Mouse (Mus musculus) kidney, embryonic 16.5 days (tissue): ENCODE results near the gene Wdr54. TPM values are rescaled to one million over a fixed set of nuclear protein-coding genes. Genes with fewer than 3 reads are reported as not detected.

Experiments
- ATAC-seq: fragments of 200-750 bp; cut with Nextera tagmentation; 2 replicates; pipeline ENCODE4 v1.8.0; 2017; ENCODE audit warnings: moderate TSS enrichment; ENCODE audit not compliant: low FRiP score, low TSS enrichment
- H3K27ac ChIP-seq: fragments of 300-500 bp; sonication (generic); 2 replicates; pipeline ENCODE4 v1.5.1; 2014; ENCODE audit warnings: low read length
- H3K27me3 ChIP-seq: fragments of 300-500 bp; sonication (generic); 2 replicates; pipeline ENCODE4 v1.6.1; 2014; ENCODE audit warnings: low read length, control low read depth, mixed read lengths; ENCODE audit not compliant: insufficient read depth
- H3K36me3 ChIP-seq: fragments of 300-500 bp; sonication (generic); 2 replicates; pipeline ENCODE4 v1.6.1; 2014; ENCODE audit warnings: low read length, control low read depth, mixed read lengths; ENCODE audit not compliant: insufficient read depth
- H3K4me1 ChIP-seq: fragments of 300-500 bp; sonication (generic); 2 replicates; pipeline ENCODE4 v1.6.1; 2014; ENCODE audit warnings: low read length, control low read depth, mixed read lengths; ENCODE audit not compliant: insufficient read depth
- H3K4me2 ChIP-seq: fragments of 300-500 bp; sonication (generic); replicated peaks from 2 replicates; pipeline ENCODE4 v1.6.1; 2014; ENCODE audit warnings: low read depth, low read length
- H3K4me3 ChIP-seq: fragments of 300-500 bp; sonication (generic); 2 replicates; pipeline ENCODE4 v1.5.1; 2014; ENCODE audit warnings: mild to moderate bottlenecking, low read length
- H3K9ac ChIP-seq: fragments of 300-500 bp; sonication (generic); replicated peaks from 2 replicates; pipeline ENCODE4 v1.6.1; 2014; ENCODE audit warnings: low read length
- H3K9me3 ChIP-seq: fragments of 300-500 bp; sonication (generic); 2 replicates; pipeline ENCODE4 v1.6.1; 2016; ENCODE audit warnings: low read length, control low read depth
- WGBS: fragments of 180-500 bp; shearing (Covaris S2); extraction: QIAGEN DNeasy Blood & Tissue Kit; methylation state at CpG from one replicate; pipeline ENCODE4 v1.1.7; 2014; 5-methylcytosine and 5-hydroxymethylcytosine counted together
- polyA plus RNA-seq: library from polyadenylated mRNA; unstranded; fragments of >200 nt; fragmentation: Nextera tagmentation; extraction: Ambion mirVana; gene quantifications from 2 replicates; pipeline ENCODE4 v1.2.1, GENCODE M21; 2015

The Wdr54 gene
- polyA plus RNA-seq, 1 experiment from 2014 or later = 8.0 TPM

DNA sequence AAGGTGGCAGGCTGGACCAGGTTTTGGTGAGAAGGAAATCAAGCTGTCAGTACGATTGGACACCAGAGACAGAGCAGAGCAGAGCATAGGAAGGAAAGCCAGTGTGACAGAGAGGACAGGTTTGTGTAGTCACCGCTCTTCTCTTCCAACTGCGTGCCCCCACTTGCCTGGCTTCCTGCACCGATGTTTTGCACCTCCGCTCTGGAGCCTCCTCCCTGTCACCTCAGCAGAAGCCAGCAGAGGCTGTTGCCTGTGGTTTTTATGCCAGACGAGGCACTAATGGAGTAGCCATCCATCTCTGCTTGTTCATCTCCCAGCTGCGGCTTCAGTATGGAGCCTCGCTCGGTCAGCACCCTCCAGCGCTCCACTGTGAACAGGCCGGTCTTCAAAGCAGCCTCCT lies 13.3 kb downstream of the Wdr54 start:
- Histone ChIP-seq H3K9ac (no peak overlapping the region; the same call in 1 of the 2 replicates), H3K27me3 (no peaks in the 10 kb centered on the region), H3K4me2 (0 out of 2 replicates have a peak overlapping the region, but pooled peaks have one; percentile 66), H3K4me3 (no peak overlapping the region), H3K4me1 (peaks cover 30% of the 10 kb centered on the region), H3K9me3 (no peaks in the 10 kb centered on the region), H3K27ac (no peak overlapping the region), H3K36me3 (peaks cover 10% of the 10 kb centered on the region)
- no peak for ATAC-seq
- 59% methylated on average over 11 of the region's 11 CpGs for WGBS

DNA sequence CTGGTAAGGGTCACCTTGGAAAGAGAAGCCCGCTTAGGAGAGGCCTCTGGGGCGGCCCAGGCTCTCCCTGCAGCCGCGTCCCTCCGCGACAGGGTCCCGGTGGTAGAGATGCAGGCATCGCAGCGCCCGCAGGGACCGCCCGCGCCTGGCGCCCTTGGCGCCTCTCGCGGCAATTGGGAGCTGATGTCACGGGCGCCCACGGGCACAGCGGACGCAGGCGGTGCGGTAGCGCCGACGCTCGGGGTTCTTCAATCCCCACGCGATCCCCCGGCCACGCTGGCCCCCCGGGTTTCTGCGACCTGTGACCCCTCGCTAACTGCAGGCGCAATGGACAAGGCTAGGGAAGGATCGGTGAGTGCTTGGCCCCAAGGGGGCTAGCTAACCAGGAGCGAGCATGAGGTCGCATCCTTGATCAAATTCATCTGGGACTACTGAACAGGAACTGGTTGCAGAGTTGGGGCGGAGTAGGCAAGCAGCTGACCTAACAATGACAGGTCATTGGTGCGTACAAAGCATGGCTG lies 13.9 kb downstream of the Wdr54 start:
- peaks cover 29% of the 10 kb centered on the region for H3K4me1 ChIP-seq
- H3K36me3 ChIP-seq = peaks cover 4% of the 10 kb centered on the region; the same call in 1 of the 2 replicates
- peak overlapping the region; percentile 73 for H3K9ac ChIP-seq
- ATAC-seq = no peak
- H3K4me3 ChIP-seq = peak overlapping the region; percentile 39
- H3K27me3 ChIP-seq = no peaks in the 10 kb centered on the region
- no peaks in the 10 kb centered on the region for H3K9me3 ChIP-seq
- no peak overlapping the region for H3K27ac ChIP-seq
- 5% methylated on average over 41 of the region's 41 CpGs for WGBS
- H3K4me2 ChIP-seq = peak overlapping the region; percentile 66

DNA sequence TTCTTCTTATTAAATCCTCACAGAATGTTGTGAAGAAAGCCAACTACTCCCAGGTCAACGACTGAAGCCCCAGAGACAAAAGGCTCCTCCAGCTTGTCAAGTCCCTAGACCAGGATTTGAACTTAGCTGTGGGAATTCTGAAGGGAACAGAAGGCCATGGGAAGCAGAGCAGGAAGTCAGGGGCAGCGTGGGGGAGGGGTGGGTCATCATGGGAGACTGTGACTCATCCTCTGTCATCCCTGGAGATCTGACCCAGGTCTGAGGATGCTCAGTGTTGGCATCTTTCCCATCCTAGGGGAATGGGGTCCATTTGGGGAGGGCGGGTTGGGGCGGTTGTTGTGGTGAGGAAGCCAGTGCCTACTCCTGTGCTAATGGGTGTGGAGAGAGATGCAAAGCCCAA lies 14.6 kb downstream of the Wdr54 start:
- no peak overlapping the region for H3K27ac ChIP-seq
- WGBS = 38% methylated on average over 4 of the region's 4 CpGs
- H3K9me3 ChIP-seq = no peaks in the 10 kb centered on the region
- no peak for ATAC-seq
- peak overlapping the region; percentile 39; the same call in 1 of the 2 replicates for H3K4me3 ChIP-seq
- peaks cover 29% of the 10 kb centered on the region for H3K4me1 ChIP-seq
- H3K4me2 ChIP-seq = peak overlapping the region; percentile 66
- H3K36me3 ChIP-seq = no peaks in the 10 kb centered on the region
- no peaks in the 10 kb centered on the region for H3K27me3 ChIP-seq
- peak overlapping the region; percentile 73; the same call in 1 of the 2 replicates for H3K9ac ChIP-seq

DNA sequence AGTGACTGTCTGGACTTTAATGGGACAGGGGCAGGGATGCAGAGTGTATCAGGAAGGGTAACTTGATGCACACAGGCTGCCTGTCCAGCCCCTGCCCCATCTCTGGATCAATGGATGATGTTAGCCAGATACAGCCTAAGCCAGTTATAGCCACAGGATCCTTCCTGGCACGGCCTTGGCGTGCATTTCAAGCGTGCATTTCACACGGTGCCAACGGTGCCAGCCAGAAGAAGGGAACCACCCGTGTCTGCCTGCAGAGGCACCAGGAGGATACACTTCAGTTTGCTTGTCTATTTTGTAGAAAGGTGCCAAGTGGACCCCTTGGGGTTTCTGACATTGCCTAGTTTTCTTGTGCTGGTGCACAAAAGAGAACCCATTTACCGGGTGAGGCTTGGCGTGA lies 16.2 kb downstream of the Wdr54 start:
- ATAC-seq = no peak
- 94% methylated on average over 8 of the region's 8 CpGs for WGBS
- Histone ChIP-seq H3K4me3 (no peak overlapping the region), H3K27ac (no peak overlapping the region), H3K27me3 (no peaks in the 10 kb centered on the region), H3K36me3 (no peaks in the 10 kb centered on the region), H3K4me1 (peaks cover 43% of the 10 kb centered on the region), H3K4me2 (no peak overlapping the region), H3K9me3 (no peaks in the 10 kb centered on the region), H3K9ac (no peak overlapping the region)

DNA sequence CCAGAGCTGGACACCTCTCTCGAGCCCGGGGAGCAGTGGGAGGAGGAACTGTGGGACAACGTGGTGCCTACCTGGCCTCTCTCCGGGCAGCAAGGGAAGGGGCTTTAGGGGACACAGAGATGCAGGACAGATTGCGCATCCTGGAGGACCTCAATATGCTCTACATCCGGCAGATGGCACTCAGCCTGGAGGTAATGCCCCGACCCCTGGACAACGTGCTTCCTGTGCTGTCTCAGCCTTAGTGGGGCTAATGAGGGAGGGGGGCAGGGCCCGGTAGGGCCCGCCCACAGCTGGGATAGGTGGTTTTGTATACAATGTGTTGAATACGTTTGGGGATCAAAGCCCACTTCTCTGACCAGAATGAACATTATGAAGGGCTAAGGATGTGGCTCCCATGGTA lies 18.1 kb downstream of the Wdr54 start:
- Histone ChIP-seq H3K9me3 (no peaks in the 10 kb centered on the region), H3K4me2 (peak overlapping the region; percentile 69), H3K4me1 (peaks cover 48% of the 10 kb centered on the region), H3K36me3 (no peaks in the 10 kb centered on the region), H3K4me3 (peak overlapping the region; percentile 62), H3K9ac (peak overlapping the region; percentile 97), H3K27me3 (no peaks in the 10 kb centered on the region), H3K27ac (peak overlapping the region; percentile 100)
- ATAC-seq = peak; percentile 23
- WGBS = 0% methylated on average over 11 of the region's 11 CpGs

DNA sequence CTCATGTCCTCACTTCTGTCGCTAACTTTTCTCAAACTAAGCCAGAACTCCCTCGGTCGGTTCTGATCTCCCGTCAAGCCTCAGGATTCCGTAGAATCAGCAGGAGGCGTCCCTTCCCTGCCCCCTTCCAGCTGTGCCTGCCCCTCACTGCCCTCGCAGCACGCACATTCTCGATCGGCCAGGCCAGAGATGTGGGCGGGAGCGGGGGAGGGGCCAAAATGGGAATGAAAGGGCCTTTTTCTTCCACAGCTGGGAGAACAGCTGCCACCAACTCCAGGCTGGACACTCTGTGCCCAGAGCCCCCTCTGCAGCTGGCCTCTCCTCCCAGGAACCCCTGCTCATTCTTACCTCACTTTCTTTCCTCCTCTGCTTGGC lies 18.6 kb downstream of the Wdr54 start:
- H3K27ac ChIP-seq = peak overlapping the region; percentile 100

DNA sequence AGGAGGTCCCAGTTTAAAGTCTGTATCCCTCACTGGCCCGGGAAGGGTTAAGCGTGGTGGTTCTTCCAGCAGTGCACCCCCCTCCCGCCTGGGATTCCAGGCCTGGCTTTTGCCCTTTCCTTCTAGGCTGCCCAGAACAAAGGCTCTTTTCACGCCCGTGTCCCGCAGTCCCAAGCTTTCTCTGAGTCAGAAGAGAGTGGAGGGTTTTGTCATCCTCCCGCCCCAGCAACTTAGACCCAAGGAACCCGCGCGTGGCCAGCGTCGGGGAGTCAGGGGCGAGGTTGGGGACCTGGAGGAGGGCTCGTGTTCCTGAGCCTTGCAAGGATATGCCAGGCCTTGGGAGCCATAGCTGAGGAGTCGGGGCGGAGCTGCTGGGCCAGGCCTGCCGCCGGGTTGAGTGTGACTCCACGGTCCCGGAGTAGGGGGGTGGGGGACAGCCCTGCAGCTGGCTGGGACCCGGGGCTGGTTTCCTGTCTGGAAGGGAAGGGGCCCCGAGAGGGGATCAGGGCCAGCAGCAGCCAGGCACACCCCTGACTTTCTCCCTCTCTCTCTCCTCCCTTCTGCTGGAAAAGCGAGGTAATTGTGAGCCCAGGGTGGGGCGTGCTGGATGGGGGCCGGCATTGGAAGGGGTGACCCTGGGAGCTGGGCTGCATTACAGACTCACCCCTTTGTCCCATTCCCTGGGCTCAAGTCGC lies 19.2 kb downstream of the Wdr54 start:
- Histone ChIP-seq H3K27ac (peak overlapping the region; percentile 100), H3K9me3 (no peaks in the 10 kb centered on the region), H3K9ac (peak overlapping the region; percentile 97), H3K4me2 (peak overlapping the region; percentile 69), H3K27me3 (no peaks in the 10 kb centered on the region), H3K4me3 (peak overlapping the region; percentile 62), H3K4me1 (peaks cover 43% of the 10 kb centered on the region), H3K36me3 (no peaks in the 10 kb centered on the region)
- ATAC-seq = peak; percentile 79
- under 1% methylated on average over 26 of the region's 26 CpGs for WGBS

More for the DNA sequence above, 18.6 kb downstream of the Wdr54 start:
- 0% methylated on average over 12 of the region's 12 CpGs for WGBS
- ATAC-seq = peak; percentile 78
- peak overlapping the region; percentile 97 for H3K9ac ChIP-seq
- no peaks in the 10 kb centered on the region for H3K36me3 ChIP-seq
- H3K4me2 ChIP-seq = peak overlapping the region; percentile 69
- no peaks in the 10 kb centered on the region for H3K9me3 ChIP-seq
- peaks cover 48% of the 10 kb centered on the region for H3K4me1 ChIP-seq
- H3K27me3 ChIP-seq = no peaks in the 10 kb centered on the region
- H3K4me3 ChIP-seq = peak overlapping the region; percentile 62

DNA sequence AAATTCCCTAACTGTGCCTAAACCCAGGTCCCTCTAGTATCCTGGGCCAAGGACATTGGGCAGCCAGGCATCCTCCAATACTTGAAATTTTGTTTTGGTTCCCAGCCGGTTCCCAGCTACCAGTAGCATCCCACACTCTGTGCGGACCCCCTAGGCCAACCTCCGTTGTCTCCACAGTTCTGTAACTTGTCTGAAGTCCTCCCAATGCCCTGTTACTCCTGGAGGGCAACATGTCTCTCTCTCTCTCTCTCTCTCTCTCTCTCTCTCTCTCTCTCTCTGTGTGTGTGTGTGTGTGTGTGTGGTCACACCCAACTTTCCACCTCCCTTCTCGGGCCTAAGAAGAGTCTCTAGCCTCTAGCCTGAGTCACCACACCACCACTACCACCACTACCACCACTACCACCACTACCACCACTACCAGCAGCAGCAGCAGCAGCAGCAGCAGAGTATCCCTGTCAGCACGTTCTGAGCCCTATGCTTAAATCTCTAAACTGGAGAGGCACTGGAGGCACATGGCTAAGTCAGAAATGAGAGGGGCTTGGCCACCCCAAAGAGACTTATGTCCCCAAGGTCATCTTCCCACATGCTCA lies 19.8 kb downstream of the Wdr54 start:
- ATAC-seq = peak; percentile 5

DNA sequence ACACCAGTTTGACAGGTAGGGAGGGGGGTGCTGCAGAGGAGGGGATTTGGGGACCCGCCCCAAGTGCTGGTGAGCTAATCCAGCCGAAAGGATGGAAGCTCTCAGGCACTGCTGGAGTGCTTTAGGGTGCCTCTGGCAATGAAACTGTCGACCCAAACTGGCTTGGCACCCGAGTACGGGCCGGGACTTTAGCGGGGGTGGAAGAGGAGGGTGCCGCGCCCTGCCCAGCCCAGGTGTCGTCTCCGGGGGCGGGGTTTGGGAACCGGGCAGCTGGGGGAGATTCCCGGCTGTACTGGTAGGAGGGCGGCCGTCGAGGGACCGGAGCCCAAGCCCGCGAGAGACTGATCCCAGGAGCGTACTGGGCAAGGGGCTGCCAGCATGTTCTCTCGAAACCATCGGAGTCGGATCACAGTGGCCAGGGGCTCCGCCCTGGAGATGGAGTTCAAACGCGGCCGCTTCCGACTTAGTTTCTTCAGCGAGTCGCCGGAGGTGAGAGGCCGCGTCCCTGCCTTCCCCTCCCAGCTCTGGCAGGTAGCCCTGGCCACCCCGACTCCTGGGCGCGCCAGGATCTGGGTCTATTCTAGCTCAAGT lies 20.5 kb downstream of the Wdr54 start:
- Histone ChIP-seq H3K9me3 (no peaks in the 10 kb centered on the region), H3K36me3 (no peaks in the 10 kb centered on the region), H3K9ac (peak overlapping the region; percentile 97), H3K4me1 (peaks cover 48% of the 10 kb centered on the region), H3K27ac (peak overlapping the region; percentile 100), H3K4me3 (peak overlapping the region; percentile 62), H3K4me2 (peak overlapping the region; percentile 69), H3K27me3 (no peaks in the 10 kb centered on the region)
- WGBS = 2% methylated on average over 37 of the region's 37 CpGs
- 0 out of 2 replicates have a peak, but pooled peaks have one; percentile 1 for ATAC-seq

More for the DNA sequence above, 19.8 kb downstream of the Wdr54 start:
- peak overlapping the region; percentile 100 for H3K27ac ChIP-seq
- H3K4me2 ChIP-seq = peak overlapping the region; percentile 69
- peaks cover 43% of the 10 kb centered on the region for H3K4me1 ChIP-seq
- 9% methylated on average over 5 of the region's 5 CpGs for WGBS
- H3K9ac ChIP-seq = peak overlapping the region; percentile 97
- H3K27me3 ChIP-seq = no peaks in the 10 kb centered on the region
- peak overlapping the region; percentile 62 for H3K4me3 ChIP-seq
- no peaks in the 10 kb centered on the region for H3K9me3 ChIP-seq
- no peaks in the 10 kb centered on the region for H3K36me3 ChIP-seq
